Mouse (Mus musculus) gastrocnemius, postnatal 14 days (tissue): Measurements from ENCODE around the gene Tmem8. TPM values are rescaled to one million over a fixed set of nuclear protein-coding genes. Genes with fewer than 3 reads are reported as not detected.
"Not testable (repeated sequence)": the region's sequence is repeated elsewhere in the genome, so short reads cannot be mapped to it uniquely, and the experiment has no call there.

ENCODE experiments used
- DNase-seq: peaks from one replicate; pipeline ENCODE4 v3.0.0; 2021; ENCODE audit warnings: mixed read lengths
- intact Hi-C: fragments of 180-260 bp; cut with DNase I; formaldehyde crosslinking; loops from one replicate; pipeline ENCODE4 v1.15.1; 2025; ENCODE audit warnings: low total_unique reads
- long read RNA-seq, 2 experiments: library from polyadenylated mRNA; stranded (forward); transcript quantifications; one replicate each; pipeline ENCODE4 v2.0.0; 2021
- total RNA-seq, 2 experiments: library from RNA; stranded (reverse); gene quantifications; 2 replicates each; pipeline ENCODE4 v1.2.3; 2021

Tmem8 gene
- 1 to 10 TPM in 1 of 2 experiments, under 1 TPM in 1; 0.80 to 1.3 TPM for total RNA-seq
- long read RNA-seq, experiment 1, partial matches to known transcripts, result 0 of 2 reads
- long read RNA-seq, experiment 1, other reads (novel, unspliced or antisense), result 2 of 2 reads
- long read RNA-seq, experiment 2, partial matches to known transcripts, result 1 of 1 reads
- long read RNA-seq, experiment 2, other reads (novel, unspliced or antisense), result 0 of 1 reads

GRCm38 (mm10) chr17:26113181-26113948, at the start of gene Tmem8:
Tmem8 (plus strand) TSS chr17:26113299.
- intact Hi-C loops, result no loop called here
- peak; percentile 37 for DNase-seq

DNA sequence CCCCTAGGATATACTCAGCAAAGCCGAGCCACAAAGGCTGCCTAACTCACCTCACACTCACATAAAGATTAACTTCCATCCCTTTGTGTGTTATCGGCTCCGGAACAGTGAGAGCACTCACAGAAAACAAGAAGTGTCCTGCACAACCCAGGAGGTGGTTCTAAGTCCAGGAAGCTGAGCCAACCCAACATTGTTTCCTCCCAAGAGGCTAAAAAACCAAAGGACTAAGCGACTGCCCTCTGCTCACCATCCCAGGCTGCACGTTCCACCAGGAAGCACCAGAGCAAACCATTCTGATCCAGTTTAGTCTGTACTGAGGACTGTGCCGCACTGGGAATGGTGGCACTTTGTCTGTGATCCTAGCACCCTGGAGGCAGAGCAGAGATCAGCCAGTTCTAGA, 48.2 kb upstream of the Tmem8 start:
- no peak for DNase-seq
- intact Hi-C loops, result no loop called here

DNA sequence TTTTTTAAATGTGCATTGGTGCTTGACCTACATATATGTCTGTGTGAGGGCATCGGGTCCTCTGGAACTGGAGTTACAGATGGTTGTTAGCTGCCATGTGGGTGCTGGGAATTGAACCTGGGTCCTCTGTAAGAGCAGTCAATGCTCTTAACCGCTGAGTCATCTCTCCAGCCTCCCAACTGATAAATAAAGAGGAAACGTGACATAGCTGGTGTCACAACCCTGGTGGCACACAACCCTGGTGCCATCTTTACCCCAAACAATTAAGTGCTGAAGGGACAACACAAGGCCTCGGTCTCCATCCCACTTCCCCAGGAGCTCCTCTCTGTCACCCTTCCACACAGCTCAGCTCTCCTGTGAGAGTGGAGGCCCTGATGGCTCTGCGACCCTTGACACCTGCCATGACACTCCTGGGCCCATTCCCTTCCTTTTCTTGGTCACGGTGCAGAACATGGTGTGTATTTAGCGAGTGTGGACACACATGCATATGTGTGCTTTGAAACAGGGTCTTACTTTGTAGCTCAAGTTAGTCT, 46.5 kb upstream of the Tmem8 start:
- intact Hi-C loops, result no loop called here
- DNase-seq, result no peak

GRCm38 (mm10) chr17:26068024-26068830, 44.9 kb upstream of the Tmem8 start:
- DNase-seq, result peak; percentile 63
- intact Hi-C loops, result no loop called here

GRCm38 (mm10) chr17:26068831-26069739, 44.0 kb upstream of the Tmem8 start, which contains the start of gene Rab11fip3:
Rab11fip3 (minus strand) TSS chr17:26069555.
- peak; percentile 82 for DNase-seq
- intact Hi-C loops, result no loop called here

DNA sequence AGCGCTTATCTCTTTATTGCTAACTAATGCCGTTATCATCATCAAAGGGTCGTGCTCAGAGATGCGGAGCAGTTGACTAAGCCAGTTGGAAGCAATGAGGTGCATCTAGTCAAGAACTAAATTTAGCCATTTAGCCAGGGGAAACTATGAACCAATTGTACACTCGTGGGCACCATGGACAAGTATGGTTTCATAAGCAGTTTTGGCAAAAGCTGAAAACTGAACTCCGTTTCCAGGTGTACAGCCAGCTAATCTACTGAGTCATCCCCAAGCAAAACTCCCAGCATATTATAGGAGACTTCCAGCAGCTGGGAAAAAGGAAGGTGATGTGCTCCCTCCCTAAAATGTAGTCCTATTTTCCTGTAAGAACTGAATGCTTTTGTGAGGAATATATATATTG, 43.0 kb upstream of the Tmem8 start:
- intact Hi-C loops, result no loop called here
- DNase-seq, result no peak

DNA sequence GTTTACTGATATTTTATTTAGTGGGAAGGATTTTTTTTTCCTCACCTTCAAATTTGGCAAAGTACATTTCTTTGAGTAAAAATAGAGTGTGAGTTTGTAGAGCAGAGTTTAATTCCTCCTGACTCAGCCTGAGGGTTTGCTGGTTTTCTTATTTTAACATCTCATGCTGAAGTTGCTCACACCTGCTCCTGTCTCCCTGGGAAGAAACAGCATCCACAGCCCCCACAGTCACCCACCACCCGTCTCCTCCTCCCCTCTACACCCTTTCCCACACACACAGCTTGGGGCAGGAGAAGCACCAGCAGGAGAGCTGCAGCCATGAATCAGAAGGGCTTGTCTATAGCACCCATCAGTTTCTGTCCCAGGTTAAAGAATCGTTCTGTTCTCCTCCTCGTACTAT, 37.9 kb upstream of the Tmem8 start:
- intact Hi-C loops, result no loop called here
- no peak for DNase-seq

DNA sequence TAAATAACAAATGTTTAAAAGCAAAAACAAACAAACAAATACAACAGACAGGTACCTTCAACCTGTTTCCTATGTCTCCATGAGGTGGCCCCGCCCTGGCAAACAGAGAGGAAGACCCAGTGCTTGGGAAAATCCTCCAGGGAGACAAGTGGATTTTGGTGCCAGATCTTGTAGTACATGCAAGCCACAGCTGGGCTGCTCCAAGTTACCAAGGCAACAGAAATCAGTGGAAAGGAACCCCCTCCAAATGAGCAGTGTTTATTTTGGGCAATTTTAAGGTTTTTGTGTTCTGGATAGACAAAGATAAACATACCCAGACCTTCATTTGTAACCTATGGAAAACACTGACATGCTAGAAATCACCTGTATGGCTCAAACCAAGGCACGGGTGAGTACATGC, 34.2 kb upstream of the Tmem8 start:
- intact Hi-C loops, result no loop called here
- DNase-seq, result no peak

DNA sequence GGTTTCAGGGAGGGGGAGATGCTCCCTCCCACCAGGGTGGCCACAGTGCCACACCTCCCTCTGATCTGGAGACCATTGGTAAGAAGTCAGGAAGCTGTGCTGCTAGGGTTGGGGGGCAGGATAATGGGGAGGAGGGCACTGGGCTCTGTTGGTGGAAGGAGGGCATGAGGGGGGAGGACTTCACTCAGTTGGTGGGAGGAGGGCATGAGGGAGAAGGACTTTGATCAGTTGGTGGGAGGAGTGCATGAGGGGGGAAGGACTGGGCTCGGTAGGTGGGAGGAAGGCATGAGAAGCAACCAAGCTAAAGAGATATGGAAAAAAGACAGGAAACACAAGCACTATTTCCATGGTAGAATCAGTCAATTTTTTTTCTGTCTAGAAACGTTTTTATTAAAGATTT, 32.2 kb upstream of the Tmem8 start:
- no peak for DNase-seq
- intact Hi-C loops, result no loop called here

GRCm38 (mm10) chr17:26087059-26087564, 26.0 kb upstream of the Tmem8 start:
- DNase-seq, result no peak
- intact Hi-C loops, result no loop called here

DNA sequence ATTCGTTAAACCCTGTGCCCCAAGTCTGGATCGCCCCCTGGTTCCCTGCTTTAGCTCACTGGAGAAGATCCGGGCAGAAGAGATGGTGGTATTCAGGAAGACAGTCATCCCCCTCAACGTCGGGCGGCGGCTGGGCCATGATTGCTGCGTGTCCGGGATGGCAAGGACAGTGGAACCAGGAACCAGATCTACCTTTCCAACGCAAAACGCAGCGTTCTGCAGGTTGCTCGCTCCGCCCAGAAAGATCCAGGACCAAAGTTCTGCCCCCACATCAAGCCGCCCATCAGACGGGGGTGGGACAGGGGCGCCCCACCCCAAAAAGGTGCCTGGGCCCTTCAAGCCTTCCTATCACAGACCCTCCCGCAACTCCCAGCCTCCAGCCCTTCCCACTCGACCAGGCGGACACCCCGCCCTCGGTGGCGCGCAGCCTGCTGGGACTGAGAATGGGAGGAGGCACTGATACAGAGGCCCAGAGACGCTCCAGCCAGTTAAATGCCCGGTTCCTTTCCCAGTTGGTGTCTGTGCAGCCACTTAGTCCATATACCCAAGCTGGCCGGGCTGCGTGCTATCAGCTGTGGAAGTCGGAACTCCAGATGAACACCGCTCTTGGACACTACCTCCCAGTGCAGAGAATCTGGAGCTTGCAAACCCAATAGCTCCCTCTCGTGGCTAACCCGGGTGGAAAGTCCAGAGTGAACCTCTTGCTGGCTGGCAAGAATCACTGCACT, 23.0 kb upstream of the Tmem8 start, which contains the start of gene Decr2:
Gene Decr2, minus strand, starts transcription at position 433 of the 728 bp plus-strand sequence.
- intact Hi-C loops, result loop anchor here (2.0 kb wide), 1 partner anchor 49 kb away; no protein-coding TSS in a partner anchor

GRCm38 (mm10) chr17:26094531-26095110, 18.5 kb upstream of the Tmem8 start:
- no peak for DNase-seq
- intact Hi-C loops, result no loop called here

More for the DNA sequence above, 23.0 kb upstream of the Tmem8 start, which contains the start of gene Decr2:
- peak; percentile 86 for DNase-seq

DNA sequence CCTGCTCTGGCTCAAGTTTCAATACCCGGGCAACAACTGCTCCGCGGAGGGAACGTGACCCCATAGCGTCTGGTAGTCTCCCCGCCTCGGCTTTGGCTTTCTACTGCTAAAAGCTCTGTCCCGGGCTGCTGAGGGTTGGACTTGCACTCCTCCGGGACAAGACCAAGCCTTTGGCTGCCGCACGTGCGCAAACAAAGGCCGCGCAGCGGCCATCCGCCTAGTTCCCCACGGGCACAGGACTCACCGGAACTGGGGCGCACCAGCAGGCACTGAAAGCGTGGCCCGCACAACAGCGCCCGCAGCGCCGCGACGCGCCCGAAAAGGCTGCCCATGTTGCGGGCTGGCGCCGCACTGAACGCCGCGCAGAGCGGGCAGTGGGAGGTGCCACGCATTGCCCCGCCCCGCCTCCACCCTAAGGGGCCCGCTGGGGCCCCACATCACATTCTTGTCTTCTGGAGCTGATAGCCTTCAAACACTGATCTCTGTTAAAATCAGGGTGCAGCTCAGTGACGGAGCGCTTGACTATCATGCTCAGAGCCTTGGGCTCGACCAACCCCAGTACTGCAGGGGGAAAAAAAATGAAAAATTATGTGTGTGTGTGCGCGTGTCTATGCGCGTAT, 17.9 kb upstream of the Tmem8 start, which contains the start of gene Nme4:
Gene Nme4, minus strand, starts transcription at position 482 of the 620 bp plus-strand sequence.
- peak; percentile 34 for DNase-seq
- intact Hi-C loops, result no loop called here

GRCm38 (mm10) chr17:26098461-26098860, 14.6 kb upstream of the Tmem8 start:
- intact Hi-C loops, result no loop called here
- DNase-seq, result no peak

DNA sequence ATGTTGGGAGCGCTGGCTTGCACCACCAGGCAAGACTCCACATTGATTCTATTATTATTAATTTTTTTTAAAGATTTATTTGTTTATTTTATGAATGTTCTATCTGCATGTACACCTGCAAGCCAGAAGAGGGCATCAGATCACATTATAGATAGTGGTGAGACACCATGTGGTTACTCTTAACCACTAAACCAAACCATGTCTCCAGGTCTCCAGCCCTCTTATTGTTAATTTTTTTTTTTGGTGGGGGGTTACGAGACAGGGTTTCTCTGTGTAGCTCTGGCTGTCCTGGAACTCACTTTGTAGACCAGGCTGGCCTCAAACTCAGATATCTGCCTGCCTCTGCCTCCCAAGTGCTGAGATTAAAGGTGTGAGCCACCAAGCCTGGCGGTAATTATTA, 13.8 kb upstream of the Tmem8 start:
- DNase-seq, intact Hi-C loops: not testable (repeated sequence)

- intact Hi-C loops, result no loop called here
- DNase-seq, result no peak
Observed at GRCm38 (mm10) chr17:26100166-26100565, 12.9 kb upstream of the Tmem8 start.

- intact Hi-C loops, result no loop called here
- no peak for DNase-seq
Observed at GRCm38 (mm10) chr17:26101478-26101877, 11.6 kb upstream of the Tmem8 start.
